Mouse (Mus musculus): ENCODE measurements around the gene Osgin1. TPM values are rescaled to one million over a fixed set of nuclear protein-coding genes. Genes with fewer than 3 reads are reported as not detected.

Gene Osgin1
- polyA plus RNA-seq, 1 experiment = 11.2 TPM

GRCm38 (mm10) chr8:119438876-119439275 lies 5.0 kb downstream of the Osgin1 start:
- peak overlapping the region; percentile 53 for H3K4me3 ChIP-seq (replicated peaks)
- no peaks in the 10 kb centered on the region for H3K9me3 ChIP-seq
- peaks cover 43% of the 10 kb centered on the region for H3K27me3 ChIP-seq (replicated peaks)
- peaks cover 18% of the 10 kb centered on the region for H3K36me3 ChIP-seq (replicated peaks; ENCODE audit: low read length)
- no peak for TF ChIP-seq GATA1 (IDR thresholded peaks at IDR 0.05; ENCODE audit: borderline replicate concordance, low read length)
- H3K4me1 ChIP-seq = peaks cover 61% of the 10 kb centered on the region

- Histone ChIP-seq H3K4me1 (peaks cover 61% of the 10 kb centered on the region), H3K9me3 (no peaks in the 10 kb centered on the region), H3K4me3 (replicated peaks) (no peak overlapping the region), H3K27me3 (replicated peaks) (peaks cover 40% of the 10 kb centered on the region), H3K36me3 (replicated peaks; ENCODE audit: low read length) (peaks cover 21% of the 10 kb centered on the region)
- no peak for TF ChIP-seq FLI1 (IDR thresholded peaks at IDR 0.05; ENCODE audit: low read length)
- no peak for TF ChIP-seq GATA1 (IDR thresholded peaks at IDR 0.05; ENCODE audit: borderline replicate concordance, low read length)
Measured at GRCm38 (mm10) chr8:119439424-119439823, 5.5 kb downstream of the Osgin1 start.

- H3K4me3 ChIP-seq (replicated peaks) = peak overlapping the region; percentile 4
- peaks cover 64% of the 10 kb centered on the region for H3K4me1 ChIP-seq
- peaks cover 40% of the 10 kb centered on the region for H3K27me3 ChIP-seq (replicated peaks)
Measured at GRCm38 (mm10) chr8:119439893-119440249, 5.9 kb downstream of the Osgin1 start.

GRCm38 (mm10) chr8:119440250-119440951 lies 6.5 kb downstream of the Osgin1 start:
- H3K4me3 ChIP-seq (replicated peaks) = peak overlapping the region; percentile 51
- no peaks in the 10 kb centered on the region for H3K9me3 ChIP-seq
- H3K27me3 ChIP-seq (replicated peaks) = peaks cover 40% of the 10 kb centered on the region
- TF ChIP-seq GATA1 (IDR thresholded peaks at IDR 0.05; ENCODE audit: borderline replicate concordance, low read length) (no peak), FLI1 (IDR thresholded peaks at IDR 0.05; ENCODE audit: low read length) (no peak)
- H3K36me3 ChIP-seq (replicated peaks; ENCODE audit: low read length) = peaks cover 31% of the 10 kb centered on the region
- peaks cover 64% of the 10 kb centered on the region for H3K4me1 ChIP-seq

More at GRCm38 (mm10) chr8:119439893-119440249, 5.9 kb downstream of the Osgin1 start:
- Histone ChIP-seq H3K36me3 (replicated peaks; ENCODE audit: low read length) (peaks cover 26% of the 10 kb centered on the region), H3K9me3 (no peaks in the 10 kb centered on the region)
- TF ChIP-seq FLI1 (IDR thresholded peaks at IDR 0.05; ENCODE audit: low read length) = no peak

GRCm38 (mm10) chr8:119440952-119441270 lies 7.0 kb downstream of the Osgin1 start:
- Histone ChIP-seq H3K9me3 (no peaks in the 10 kb centered on the region), H3K27me3 (replicated peaks) (peaks cover 43% of the 10 kb centered on the region), H3K4me3 (replicated peaks) (peak overlapping the region; percentile 17), H3K36me3 (replicated peaks; ENCODE audit: low read length) (peaks cover 36% of the 10 kb centered on the region), H3K4me1 (peaks cover 61% of the 10 kb centered on the region)
- no peak for TF ChIP-seq GATA1 (IDR thresholded peaks at IDR 0.05; ENCODE audit: borderline replicate concordance, low read length)

GRCm38 (mm10) chr8:119442013-119442412 lies 8.1 kb downstream of the Osgin1 start:
- peaks cover 37% of the 10 kb centered on the region for H3K36me3 ChIP-seq (replicated peaks; ENCODE audit: low read length)

GRCm38 (mm10) chr8:119442970-119443369 lies 9.0 kb downstream of the Osgin1 start:
- H3K4me1 ChIP-seq = peaks cover 57% of the 10 kb centered on the region
- H3K9me3 ChIP-seq = no peaks in the 10 kb centered on the region
- H3K4me3 ChIP-seq (replicated peaks) = no peak overlapping the region
- peaks cover 63% of the 10 kb centered on the region for H3K27me3 ChIP-seq (replicated peaks)
- TF ChIP-seq GATA1 (IDR thresholded peaks at IDR 0.05; ENCODE audit: borderline replicate concordance, low read length) = no peak
- TF ChIP-seq FLI1 (IDR thresholded peaks at IDR 0.05; ENCODE audit: low read length) = no peak
- H3K36me3 ChIP-seq (replicated peaks; ENCODE audit: low read length) = peaks cover 37% of the 10 kb centered on the region

More at GRCm38 (mm10) chr8:119442013-119442412, 8.1 kb downstream of the Osgin1 start:
- Histone ChIP-seq H3K9me3 (no peaks in the 10 kb centered on the region), H3K4me1 (peaks cover 59% of the 10 kb centered on the region), H3K4me3 (replicated peaks) (peak overlapping the region; percentile 24), H3K27me3 (replicated peaks) (peaks cover 53% of the 10 kb centered on the region)
- TF ChIP-seq FLI1 (IDR thresholded peaks at IDR 0.05; ENCODE audit: low read length) (no peak), GATA1 (IDR thresholded peaks at IDR 0.05; ENCODE audit: borderline replicate concordance, low read length) (no peak)

- peaks cover 91% of the 10 kb centered on the region for H3K27me3 ChIP-seq (replicated peaks)
- H3K36me3 ChIP-seq (replicated peaks; ENCODE audit: low read length) = peaks cover 37% of the 10 kb centered on the region
- no peak for TF ChIP-seq GATA1 (IDR thresholded peaks at IDR 0.05; ENCODE audit: borderline replicate concordance, low read length)
- no peak for TF ChIP-seq FLI1 (IDR thresholded peaks at IDR 0.05; ENCODE audit: low read length)
- no peaks in the 10 kb centered on the region for H3K9me3 ChIP-seq
- peaks cover 25% of the 10 kb centered on the region for H3K4me1 ChIP-seq
- peak within 1 kb of the TSS; percentile 87 for H3K4me3 ChIP-seq (replicated peaks)
Measured at GRCm38 (mm10) chr8:119446211-119446989, 12.5 kb downstream of the Osgin1 start, which contains the start of gene Necab2. Gene Necab2, plus strand, starts transcription at chr8:119446719.

GRCm38 (mm10) chr8:119446990-119447780 lies 13.3 kb downstream of the Osgin1 start:
- no peak for TF ChIP-seq FLI1 (IDR thresholded peaks at IDR 0.05; ENCODE audit: low read length)
- no peak for TF ChIP-seq GATA1 (IDR thresholded peaks at IDR 0.05; ENCODE audit: borderline replicate concordance, low read length)
- H3K27me3 ChIP-seq (replicated peaks) = peaks cover 92% of the 10 kb centered on the region

More at GRCm38 (mm10) chr8:119446990-119447780, 13.3 kb downstream of the Osgin1 start:
- peaks cover 20% of the 10 kb centered on the region for H3K4me1 ChIP-seq
- peak overlapping the region; percentile 87 for H3K4me3 ChIP-seq (replicated peaks)
- H3K9me3 ChIP-seq = no peaks in the 10 kb centered on the region
- peaks cover 31% of the 10 kb centered on the region for H3K36me3 ChIP-seq (replicated peaks; ENCODE audit: low read length)

Measured in megakaryocyte, embryonic 14.5 days (primary cell).